Mouse (Mus musculus): ENCODE measurements at regions not wholly inside any gene's neighbourhood (a gene's known extent, or its start where the extent isn't known, plus 50 kb on each side); places are given as distances from the start of the nearest gene placed in this dataset.
"Not testable (repeated sequence)": the region's sequence is repeated elsewhere in the genome, so short reads cannot be mapped to it uniquely, and the experiment has no call there.

- H3K27me3 ChIP-seq (replicated peaks); ATAC-seq (ENCODE audit: low FRiP score, low read depth); H3K4me3 ChIP-seq; H3K36me3 ChIP-seq; H3K4me1 ChIP-seq; H3K9ac ChIP-seq; H3K4me2 ChIP-seq (replicated peaks); H3K9me3 ChIP-seq; H3K27ac ChIP-seq: not testable (repeated sequence)
- WGBS: 80% methylated on average over 5 of the region's 5 CpGs
Observed at GRCm38 (mm10) chr17:16374119-16374854, 543.4 kb upstream of the Rgmb start.

DNA sequence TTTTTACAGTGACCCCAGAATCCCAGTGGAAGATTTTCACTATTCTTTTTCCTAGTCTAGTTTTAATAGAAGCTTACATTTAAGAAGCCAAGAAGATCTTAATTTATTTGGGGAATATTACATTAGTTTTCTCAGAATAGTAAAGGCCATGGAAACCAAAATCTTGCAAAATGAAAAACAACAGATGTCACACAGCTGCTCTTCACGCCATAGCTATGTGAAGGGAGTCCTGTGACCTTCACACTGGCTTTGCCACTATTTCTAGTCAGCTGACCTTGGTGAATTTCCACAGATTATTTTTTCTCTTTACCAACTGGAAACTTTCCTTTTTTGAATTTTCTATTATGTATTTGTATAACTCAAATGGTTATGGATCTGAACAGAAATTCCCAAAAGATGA is 542.1 kb upstream of the Rgmb start:
- no peaks in the 10 kb centered on the region for H3K36me3 ChIP-seq
- no peak overlapping the region for H3K9ac ChIP-seq
- no peak overlapping the region for H3K4me2 ChIP-seq (replicated peaks)
- H3K27me3 ChIP-seq (replicated peaks): no peaks in the 10 kb centered on the region
- H3K4me3 ChIP-seq: no peak overlapping the region
- 79% methylated on average over 1 of the region's 1 CpGs for WGBS
- no peak overlapping the region for H3K27ac ChIP-seq
- no peak for ATAC-seq (ENCODE audit: low FRiP score, low read depth)
- no peaks in the 10 kb centered on the region for H3K9me3 ChIP-seq
- no peaks in the 10 kb centered on the region for H3K4me1 ChIP-seq

DNA sequence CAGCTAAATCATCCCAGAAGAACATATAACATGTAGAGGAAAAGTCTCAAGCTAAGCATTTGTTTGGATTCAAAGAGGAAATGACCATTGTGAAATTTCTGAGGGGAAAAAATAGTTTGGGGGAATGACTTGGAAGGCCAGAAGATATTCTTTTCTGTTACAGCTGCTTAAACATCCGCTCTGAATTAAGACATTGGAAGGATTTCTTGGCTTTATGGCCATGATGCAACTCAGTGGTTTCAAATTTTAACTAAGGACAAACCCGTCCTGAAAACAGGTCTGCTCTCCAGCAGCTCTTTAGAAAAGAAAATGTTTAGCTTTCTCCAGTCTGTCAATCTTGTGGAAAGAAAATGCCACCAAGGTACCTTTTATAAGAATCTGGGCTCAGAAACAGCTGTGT is 513.2 kb upstream of the Rgmb start:
- H3K9me3 ChIP-seq: no peaks in the 10 kb centered on the region
- H3K27me3 ChIP-seq (replicated peaks): no peaks in the 10 kb centered on the region
- 72% methylated on average over 2 of the region's 2 CpGs for WGBS
- no peak overlapping the region for H3K9ac ChIP-seq
- ATAC-seq (ENCODE audit: low FRiP score, low read depth): no peak
- H3K27ac ChIP-seq: no peak overlapping the region
- H3K4me3 ChIP-seq: no peak overlapping the region
- no peaks in the 10 kb centered on the region for H3K36me3 ChIP-seq
- no peaks in the 10 kb centered on the region for H3K4me1 ChIP-seq
- no peak overlapping the region for H3K4me2 ChIP-seq (replicated peaks)

DNA sequence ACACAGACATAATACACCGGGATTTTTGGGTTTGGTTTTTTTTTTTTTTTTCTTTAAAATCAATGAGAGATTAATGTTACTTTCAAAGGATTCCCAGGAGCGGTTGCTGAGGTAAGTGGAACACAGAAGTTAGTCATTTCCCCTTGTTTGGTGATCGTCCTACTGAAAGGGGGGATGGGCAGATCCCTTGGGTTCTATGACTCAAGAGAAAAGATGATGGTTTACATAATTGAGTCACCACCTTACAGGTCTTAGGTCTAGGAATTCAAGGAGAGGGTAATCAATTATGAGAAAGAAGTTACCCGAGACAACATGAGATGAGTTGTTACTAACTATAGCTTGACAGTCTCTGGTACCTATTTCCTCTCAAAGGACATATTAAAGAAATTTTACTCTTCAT is 511.9 kb upstream of the Rgmb start:
- Histone ChIP-seq H3K36me3 (no peaks in the 10 kb centered on the region), H3K4me1 (no peaks in the 10 kb centered on the region), H3K4me3 (no peak overlapping the region), H3K4me2 (replicated peaks) (no peak overlapping the region), H3K9ac (no peak overlapping the region), H3K27ac (no peak overlapping the region), H3K9me3 (no peaks in the 10 kb centered on the region), H3K27me3 (replicated peaks) (no peaks in the 10 kb centered on the region)
- 81% methylated on average over 4 of the region's 4 CpGs for WGBS
- ATAC-seq (ENCODE audit: low FRiP score, low read depth): no peak

DNA sequence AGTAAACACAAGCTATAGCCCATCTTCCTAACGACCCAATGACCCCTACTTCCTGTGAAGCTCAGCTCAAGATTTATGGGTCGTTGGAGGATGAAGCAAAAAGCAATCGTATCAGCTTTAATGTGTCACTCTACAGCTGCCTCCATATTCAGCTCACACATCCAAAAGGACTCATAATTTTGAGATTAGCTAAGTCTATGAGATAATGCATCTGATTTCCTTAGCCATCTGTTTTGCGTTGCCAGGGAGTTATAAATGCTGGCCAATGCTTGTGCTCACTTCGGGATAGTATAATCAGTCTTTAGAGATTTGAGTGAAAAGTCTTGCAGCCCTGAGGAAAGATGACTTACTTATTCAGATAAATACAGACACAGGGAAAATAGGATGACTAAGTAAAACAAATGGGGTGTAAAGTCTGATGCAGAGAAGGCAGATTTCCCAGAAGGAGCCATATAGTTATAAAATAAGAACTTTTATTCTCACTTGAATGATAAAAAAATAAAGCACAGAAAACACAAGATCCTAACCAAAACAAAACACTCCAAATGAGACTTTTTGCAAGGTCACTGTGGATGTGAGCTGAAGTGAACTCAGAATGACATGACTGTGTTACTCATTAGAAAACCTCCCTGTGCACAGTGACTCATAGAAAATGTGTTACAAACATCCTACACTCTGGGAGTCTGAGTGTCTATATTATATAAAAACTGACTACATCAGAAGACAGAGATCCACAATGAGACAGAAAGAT is 509.1 kb upstream of the Rgmb start:
- WGBS: 46% methylated on average over 5 of the region's 5 CpGs
- Histone ChIP-seq H3K27ac (no peak overlapping the region), H3K9me3 (no peaks in the 10 kb centered on the region), H3K27me3 (replicated peaks) (no peaks in the 10 kb centered on the region), H3K36me3 (no peaks in the 10 kb centered on the region), H3K4me3 (no peak overlapping the region), H3K4me2 (replicated peaks) (no peak overlapping the region), H3K4me1 (no peaks in the 10 kb centered on the region), H3K9ac (no peak overlapping the region)
- no peak for ATAC-seq (ENCODE audit: low FRiP score, low read depth)

GRCm38 (mm10) chr17:16311914-16312313 is 481.1 kb upstream of the Rgmb start:
- Histone ChIP-seq H3K9ac (no peak overlapping the region), H3K4me2 (replicated peaks) (no peak overlapping the region), H3K4me1 (no peaks in the 10 kb centered on the region), H3K36me3 (no peaks in the 10 kb centered on the region), H3K4me3 (no peak overlapping the region), H3K27me3 (replicated peaks) (no peaks in the 10 kb centered on the region), H3K9me3 (no peaks in the 10 kb centered on the region), H3K27ac (no peak overlapping the region)
- WGBS: 73% methylated on average over 3 of the region's 3 CpGs
- peak; percentile 41; the same call in 1 of the 2 replicates for ATAC-seq (ENCODE audit: low FRiP score, low read depth)

GRCm38 (mm10) chr17:16311196-16311873 is 480.5 kb upstream of the Rgmb start:
- Histone ChIP-seq H3K9ac (no peak overlapping the region), H3K27ac (no peak overlapping the region), H3K4me1 (no peaks in the 10 kb centered on the region), H3K27me3 (replicated peaks) (no peaks in the 10 kb centered on the region), H3K36me3 (no peaks in the 10 kb centered on the region), H3K9me3 (no peaks in the 10 kb centered on the region), H3K4me2 (replicated peaks) (no peak overlapping the region), H3K4me3 (no peak overlapping the region)
- ATAC-seq (ENCODE audit: low FRiP score, low read depth): peak; percentile 58
- WGBS: 73% methylated on average over 9 of the region's 9 CpGs

DNA sequence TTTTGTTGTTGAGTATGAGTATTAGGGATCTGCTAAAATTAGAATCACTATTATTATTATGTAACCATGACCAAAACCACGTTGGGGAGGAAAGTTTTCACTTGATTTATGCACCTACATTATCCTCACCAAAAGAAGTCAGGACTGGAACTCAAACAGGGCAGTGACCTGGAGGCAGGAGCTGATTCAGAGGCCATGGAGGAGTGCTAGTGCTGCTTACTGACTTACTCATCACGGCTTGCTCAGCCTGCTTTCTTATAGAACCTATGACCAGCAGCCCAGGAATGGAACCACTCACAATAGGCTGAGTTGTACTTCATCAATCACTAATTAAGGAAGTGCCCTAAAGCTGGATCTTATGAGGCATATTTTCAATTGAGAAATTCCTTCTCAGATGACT is 470.9 kb upstream of the Rgmb start:
- no peak overlapping the region for H3K4me2 ChIP-seq (replicated peaks)
- 57% methylated on average over 2 of the region's 2 CpGs for WGBS
- H3K27me3 ChIP-seq (replicated peaks): no peaks in the 10 kb centered on the region
- H3K27ac ChIP-seq: no peak overlapping the region
- no peaks in the 10 kb centered on the region for H3K9me3 ChIP-seq
- H3K4me3 ChIP-seq: no peak overlapping the region
- H3K36me3 ChIP-seq: no peaks in the 10 kb centered on the region
- no peak overlapping the region for H3K9ac ChIP-seq
- ATAC-seq (ENCODE audit: low FRiP score, low read depth): no peak
- H3K4me1 ChIP-seq: no peaks in the 10 kb centered on the region

- Histone ChIP-seq H3K27ac (no peak overlapping the region), H3K4me3 (no peak overlapping the region), H3K9ac (no peak overlapping the region), H3K9me3 (no peaks in the 10 kb centered on the region), H3K27me3 (replicated peaks) (no peaks in the 10 kb centered on the region), H3K4me2 (replicated peaks) (no peak overlapping the region), H3K4me1 (no peaks in the 10 kb centered on the region), H3K36me3 (no peaks in the 10 kb centered on the region)
- no peak for ATAC-seq (ENCODE audit: low FRiP score, low read depth)
Observed at GRCm38 (mm10) chr17:16298553-16298952, 467.7 kb upstream of the Rgmb start.
